Mouse (Mus musculus) hindbrain, embryonic 11.5 days (tissue): ENCODE data around the gene 1810010D01Rik. TPM values are rescaled to one million over a fixed set of nuclear protein-coding genes. Genes with fewer than 3 reads are reported as not detected.

Source experiments
- ATAC-seq: fragments of 200-750 bp; cut with Nextera tagmentation; 2 replicates; pipeline ENCODE4 v1.8.0; 2017; ENCODE audit warnings: mild to moderate bottlenecking, moderate TSS enrichment, moderate library complexity; ENCODE audit not compliant: low FRiP score
- DNase-seq: peaks from one replicate; pipeline ENCODE4 v3.0.0-alpha.2; 2015; ENCODE audit warnings: low spot score
- H3K27ac ChIP-seq: fragments of 300-500 bp; sonication (generic); 2 replicates; pipeline ENCODE4 v1.5.1; 2014; ENCODE audit warnings: mild to moderate bottlenecking, low read depth, low read length
- H3K27me3 ChIP-seq: fragments of 300-500 bp; sonication (generic); 2 replicates; pipeline ENCODE4 v1.6.1; 2014; ENCODE audit warnings: mild to moderate bottlenecking, low read length, moderate library complexity, mixed read lengths; ENCODE audit not compliant: control insufficient read depth, insufficient read depth
- H3K36me3 ChIP-seq: fragments of 300-500 bp; sonication (generic); 2 replicates; pipeline ENCODE4 v1.6.1; 2014; ENCODE audit warnings: mild to moderate bottlenecking, low read length, moderate library complexity, mixed read lengths; ENCODE audit not compliant: control insufficient read depth, insufficient read depth
- H3K4me1 ChIP-seq: fragments of 300-500 bp; sonication (generic); replicated peaks from 2 replicates; pipeline ENCODE4 v1.6.1; 2014; ENCODE audit warnings: low read length, mixed read lengths; ENCODE audit not compliant: control insufficient read depth, insufficient read depth
- H3K4me2 ChIP-seq: fragments of 300-500 bp; sonication (generic); replicated peaks from 2 replicates; pipeline ENCODE4 v1.6.1; 2014; ENCODE audit warnings: mild to moderate bottlenecking, low read depth, low read length
- H3K4me3 ChIP-seq: fragments of 300-500 bp; sonication (generic); 2 replicates; pipeline ENCODE4 v1.5.1; 2014; ENCODE audit warnings: low read depth, low read length
- H3K9ac ChIP-seq: fragments of 300-500 bp; sonication (generic); 2 replicates; pipeline ENCODE4 v1.6.1; 2014; ENCODE audit warnings: low read depth, low read length
- H3K9me3 ChIP-seq: fragments of 300-500 bp; sonication (generic); 2 replicates; pipeline ENCODE4 v1.6.1; 2016; ENCODE audit warnings: low read length; ENCODE audit not compliant: control insufficient read depth
- WGBS: fragments of 180-500 bp; shearing (Covaris S2); extraction: QIAGEN DNeasy Blood & Tissue Kit; methylation state at CpG from one replicate; pipeline ENCODE4 v1.1.7; 2014; 5-methylcytosine and 5-hydroxymethylcytosine counted together
- polyA plus RNA-seq: library from polyadenylated mRNA; unstranded; fragments of >200 nt; fragmentation: Nextera tagmentation; extraction: Ambion mirVana; gene quantifications from 2 replicates; pipeline ENCODE4 v1.2.1, GENCODE M21; 2014

1810010D01Rik gene
- polyA plus RNA-seq, 1 experiment from 2014 or later: 0.97 TPM

- Histone ChIP-seq H3K4me3 (no peak overlapping the region), H3K4me2 (no peak overlapping the region), H3K9ac (no peak overlapping the region)
These were observed 34.4 kb downstream of the 1810010D01Rik start for GRCm38 (mm10) chr7:145173563-145173962.

GRCm38 (mm10) chr7:145173116-145173515 lies 34.8 kb downstream of the 1810010D01Rik start:
- H3K27ac ChIP-seq: peak overlapping the region; percentile 58
- ATAC-seq: peak; percentile 94
- no peaks in the 10 kb centered on the region for H3K36me3 ChIP-seq
- H3K4me3 ChIP-seq: no peak overlapping the region
- 8% methylated on average over 12 of the region's 12 CpGs for WGBS
- no peaks in the 10 kb centered on the region for H3K9me3 ChIP-seq
- peak; percentile 70 for DNase-seq
- peaks cover 7% of the 10 kb centered on the region; the same call in 1 of the 2 replicates for H3K4me1 ChIP-seq
- H3K4me2 ChIP-seq: peak overlapping the region; percentile 25
- H3K9ac ChIP-seq: no peak overlapping the region
- H3K27me3 ChIP-seq: no peaks in the 10 kb centered on the region

More at GRCm38 (mm10) chr7:145173563-145173962, 34.4 kb downstream of the 1810010D01Rik start:
- H3K4me1 ChIP-seq: peaks cover 7% of the 10 kb centered on the region; the same call in 1 of the 2 replicates
- DNase-seq: peak; percentile 14
- 36% methylated on average over 15 of the region's 15 CpGs for WGBS
- no peaks in the 10 kb centered on the region for H3K9me3 ChIP-seq
- H3K27ac ChIP-seq: peak overlapping the region; percentile 61
- H3K27me3 ChIP-seq: no peaks in the 10 kb centered on the region
- peak; percentile 56; the same call in 1 of the 2 replicates for ATAC-seq
- no peaks in the 10 kb centered on the region for H3K36me3 ChIP-seq

DNA sequence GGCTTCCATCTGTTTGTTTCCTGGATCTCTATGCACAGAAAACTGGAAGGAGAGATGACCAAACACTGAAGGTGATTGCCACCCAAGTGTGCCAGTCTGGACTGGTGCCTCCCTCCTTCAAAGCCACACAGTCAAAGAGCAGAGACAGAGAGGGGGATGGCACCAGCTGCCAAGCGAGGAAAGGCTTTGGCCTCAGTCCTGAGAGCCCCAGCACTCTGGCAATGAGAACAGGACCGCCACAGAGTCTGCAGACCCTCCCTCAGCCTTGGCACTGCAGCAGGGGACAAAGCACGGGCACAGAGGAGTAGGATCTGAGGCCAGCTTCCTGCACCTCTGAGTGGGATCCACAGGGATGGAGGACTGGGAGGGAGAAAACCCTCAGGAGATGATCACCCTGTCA lies 38.2 kb downstream of the 1810010D01Rik start:
- WGBS: 72% methylated on average over 3 of the region's 3 CpGs
- Histone ChIP-seq H3K27ac (no peak overlapping the region), H3K9ac (no peak overlapping the region), H3K27me3 (no peaks in the 10 kb centered on the region), H3K9me3 (no peaks in the 10 kb centered on the region), H3K4me2 (no peak overlapping the region), H3K36me3 (no peaks in the 10 kb centered on the region), H3K4me1 (peaks cover 3% of the 10 kb centered on the region; the same call in 1 of the 2 replicates), H3K4me3 (no peak overlapping the region)
- ATAC-seq: no peak
- no peak for DNase-seq

- H3K27ac ChIP-seq: 0 out of 2 replicates have a peak overlapping the region, but pooled peaks have one; percentile 0
- WGBS: 18% methylated on average over 13 of the region's 13 CpGs
- H3K4me1 ChIP-seq: peaks cover 11% of the 10 kb centered on the region; the same call in 1 of the 2 replicates
- no peak overlapping the region for H3K4me3 ChIP-seq
- no peaks in the 10 kb centered on the region for H3K36me3 ChIP-seq
- H3K4me2 ChIP-seq: no peak overlapping the region
- ATAC-seq (peak; percentile 70; the same call in 1 of the 2 replicates), DNase-seq (peak; percentile 58)
- H3K9me3 ChIP-seq: no peaks in the 10 kb centered on the region
- no peak overlapping the region for H3K9ac ChIP-seq
- no peaks in the 10 kb centered on the region for H3K27me3 ChIP-seq
These were observed 48.4 kb downstream of the 1810010D01Rik start for GRCm38 (mm10) chr7:145159283-145160240.

Other genes with a start within 250 kb of the 1810010D01Rik start
- 2.1 and 3.7 TPM in 2 replicates for gene Tpcn2, start 75.9 kb upstream of the 1810010D01Rik start, polyA plus RNA-seq
- gene Mrgprf, start 92.7 kb upstream of the 1810010D01Rik start, polyA plus RNA-seq: 0.26 and 0.47 TPM in 2 replicates
- gene Mrgprd, start 106.7 kb upstream of the 1810010D01Rik start, polyA plus RNA-seq: not detected in 2 replicates